In genomic region chr11:78343381-78344327, GRCm38 (mm10) we compare ENCODE assay signal across 1 mouse cellular context.
TF ChIP-seq lines count a peak whose summit lies in the region.

Unc119 (plus strand) TSS chr11:78343482.

TF ChIP-seq in MEL, 35 proteins besides CTCF, POLR2A, EP300 and RAD21 (continued from another document):
- TF ChIP-seq TCF12 (IDR thresholded peaks at IDR 0.05; ENCODE audit: low read depth, low read length), result peak; percentile 32; the same call in 1 of the 2 replicates
- TF ChIP-seq KAT2A (conservative IDR thresholded peaks at IDR 0.05; ENCODE audit: low read depth, low read length), result no peak
- TF ChIP-seq TAL1 (IDR thresholded peaks at IDR 0.05; ENCODE audit: low read length), result no peak
TF ChIP-seq in MEL: peak in this region for 12.
